17 mouse cellular contexts compared by ENCODE assay signal in genomic region chr3:67352763-67353149, GRCm38 (mm10). TPM values are rescaled to one million over a fixed set of nuclear protein-coding genes. Genes with fewer than 3 reads are reported as not detected.
DNase-seq lines count a peak whose midpoint lies in the region; ATAC-seq lines count a peak whose summit lies in the region.
"Had no signal": no experiment of that assay in that cellular context is flagged by ENCODE, and none has a peak within 500 bp of the region (broad histone marks: within the 10 kb centered on the region; RNA-seq: fewer than 3 reads in every experiment).

No protein-coding gene starts in this region.

- no peak overlapping the region for H3K9ac ChIP-seq in forebrain, embryonic 15.5 days (replicated peaks)
- H3K9ac ChIP-seq in neural tube, embryonic 11.5 days (ENCODE audit: low read length): no peak overlapping the region
- no peak overlapping the region for H3K9ac ChIP-seq in neural tube, embryonic 15.5 days (replicated peaks)
- no peak overlapping the region for H3K9ac ChIP-seq in hindbrain, embryonic 15.5 days
- no peak overlapping the region for H3K9ac ChIP-seq in neural tube, embryonic 13.5 days
- H3K9ac ChIP-seq: embryonic facial prominence, embryonic 12.5 days; heart, embryonic 13.5 days; liver, embryonic 12.5 days had no signal

- ATAC-seq in forebrain, embryonic 15.5 days (replicated peaks): peak; percentile 55; the same call in 1 of the 2 replicates
- ATAC-seq in neural tube, embryonic 11.5 days (ENCODE audit: insufficient read depth, low FRiP score, low TSS enrichment): 0 out of 2 replicates have a peak, but pooled peaks have one; percentile 28
- ATAC-seq in neural tube, embryonic 15.5 days (ENCODE audit: low FRiP score): no peak
- ATAC-seq in hindbrain, embryonic 15.5 days (ENCODE audit: low FRiP score, low read depth): peak; percentile 68
- ATAC-seq in neural tube, embryonic 13.5 days (ENCODE audit: low read depth): peak; percentile 20; the same call in 1 of the 2 replicates
- ATAC-seq in frontal cortex, adult (ENCODE audit: low TSS enrichment): no peak
- ATAC-seq: liver, embryonic 12.5 days had no signal

- no peak overlapping the region for H3K27ac ChIP-seq in forebrain, embryonic 15.5 days (replicated peaks)
- no peak overlapping the region for H3K27ac ChIP-seq in forebrain, embryonic 10.5 days
- no peak overlapping the region for H3K27ac ChIP-seq in neural tube, embryonic 11.5 days (ENCODE audit: low read depth, low read length)
- H3K27ac ChIP-seq in neural tube, embryonic 15.5 days (replicated peaks): no peak overlapping the region
- no peak overlapping the region for H3K27ac ChIP-seq in hindbrain, embryonic 15.5 days (replicated peaks)
- no peak overlapping the region for H3K27ac ChIP-seq in neural tube, embryonic 13.5 days (replicated peaks)
- H3K27ac ChIP-seq: embryonic facial prominence, embryonic 12.5 days; heart, embryonic 13.5 days; liver, embryonic 12.5 days had no signal

- no peak overlapping the region for H3K4me3 ChIP-seq in forebrain, embryonic 15.5 days
- no peak overlapping the region for H3K4me3 ChIP-seq in forebrain, embryonic 10.5 days
- no peak overlapping the region for H3K4me3 ChIP-seq in neural tube, embryonic 11.5 days (ENCODE audit: low read depth, low read length)
- H3K4me3 ChIP-seq in neural tube, embryonic 15.5 days (replicated peaks): no peak overlapping the region
- no peak overlapping the region for H3K4me3 ChIP-seq in hindbrain, embryonic 15.5 days
- no peak overlapping the region for H3K4me3 ChIP-seq in neural tube, embryonic 13.5 days
- H3K4me3 ChIP-seq: embryonic facial prominence, embryonic 12.5 days; heart, embryonic 13.5 days; liver, embryonic 12.5 days had no signal

- H3K4me1 ChIP-seq in forebrain, embryonic 15.5 days: 0 out of 2 replicates have a peak, but pooled peaks cover 3% of the 10 kb centered on the region
- no peaks in the 10 kb centered on the region for H3K4me1 ChIP-seq in forebrain, embryonic 10.5 days
- no peaks in the 10 kb centered on the region for H3K4me1 ChIP-seq in neural tube, embryonic 11.5 days (ENCODE audit: control insufficient read depth, insufficient read depth, low read length)
- H3K4me1 ChIP-seq in neural tube, embryonic 15.5 days: no peaks in the 10 kb centered on the region
- H3K4me1 ChIP-seq in hindbrain, embryonic 15.5 days (replicated peaks): no peaks in the 10 kb centered on the region
- H3K4me1 ChIP-seq in neural tube, embryonic 13.5 days (replicated peaks): no peaks in the 10 kb centered on the region; the same call in 1 of the 2 replicates
- H3K4me1 ChIP-seq: embryonic facial prominence, embryonic 12.5 days; heart, embryonic 13.5 days; liver, embryonic 12.5 days had no signal

- no peak for DNase-seq in forebrain, embryonic 10.5 days (ENCODE audit: extremely low spot score, low spot score)
- DNase-seq in neural tube, embryonic 11.5 days (ENCODE audit: low spot score): no peak
- no peak for DNase-seq in gastrocnemius, postnatal 10 days

- no peaks in the 10 kb centered on the region for H3K9me3 ChIP-seq in forebrain, embryonic 15.5 days
- no peaks in the 10 kb centered on the region for H3K9me3 ChIP-seq in forebrain, embryonic 10.5 days
- no peaks in the 10 kb centered on the region for H3K9me3 ChIP-seq in neural tube, embryonic 11.5 days (ENCODE audit: control insufficient read depth, low read length)
- H3K9me3 ChIP-seq in neural tube, embryonic 15.5 days (replicated peaks): no peaks in the 10 kb centered on the region
- H3K9me3 ChIP-seq in hindbrain, embryonic 15.5 days: no peaks in the 10 kb centered on the region
- no peaks in the 10 kb centered on the region for H3K9me3 ChIP-seq in neural tube, embryonic 13.5 days
- H3K9me3 ChIP-seq: embryonic facial prominence, embryonic 12.5 days; liver, embryonic 12.5 days had no signal

- WGBS in forebrain, embryonic 15.5 days: 74% methylated on average over 3 of the region's 3 CpGs
- WGBS in forebrain, embryonic 10.5 days: 89% methylated on average over 3 of the region's 3 CpGs
- WGBS in neural tube, embryonic 11.5 days: 84% methylated on average over 3 of the region's 3 CpGs
- 77% methylated on average over 3 of the region's 3 CpGs for WGBS in neural tube, embryonic 15.5 days
- 86% methylated on average over 3 of the region's 3 CpGs for WGBS in hindbrain, embryonic 15.5 days
- 89% methylated on average over 3 of the region's 3 CpGs for WGBS in neural tube, embryonic 13.5 days

- H3K27me3 ChIP-seq in forebrain, embryonic 15.5 days: no peaks in the 10 kb centered on the region; the same call in 1 of the 2 replicates
- no peaks in the 10 kb centered on the region for H3K27me3 ChIP-seq in forebrain, embryonic 10.5 days (ENCODE audit: poor library complexity, severe bottlenecking)
- no peaks in the 10 kb centered on the region for H3K27me3 ChIP-seq in neural tube, embryonic 11.5 days (ENCODE audit: control insufficient read depth, insufficient read depth, low read length)
- H3K27me3 ChIP-seq in neural tube, embryonic 15.5 days (replicated peaks): peaks cover 9% of the 10 kb centered on the region; the same call in 1 of the 2 replicates
- no peaks in the 10 kb centered on the region for H3K27me3 ChIP-seq in hindbrain, embryonic 15.5 days
- peaks cover 13% of the 10 kb centered on the region for H3K27me3 ChIP-seq in neural tube, embryonic 13.5 days
- H3K27me3 ChIP-seq: embryonic facial prominence, embryonic 12.5 days; heart, embryonic 13.5 days; liver, embryonic 12.5 days had no signal

- H3K4me2 ChIP-seq in forebrain, embryonic 15.5 days (replicated peaks): no peak overlapping the region
- H3K4me2 ChIP-seq in neural tube, embryonic 11.5 days (ENCODE audit: low read depth): no peak overlapping the region
- no peak overlapping the region for H3K4me2 ChIP-seq in neural tube, embryonic 15.5 days
- H3K4me2 ChIP-seq in hindbrain, embryonic 15.5 days: no peak overlapping the region
- no peak overlapping the region for H3K4me2 ChIP-seq in neural tube, embryonic 13.5 days
- H3K4me2 ChIP-seq: embryonic facial prominence, embryonic 12.5 days; heart, embryonic 13.5 days; liver, embryonic 12.5 days had no signal

- H3K36me3 ChIP-seq in forebrain, embryonic 15.5 days: no peaks in the 10 kb centered on the region
- no peaks in the 10 kb centered on the region for H3K36me3 ChIP-seq in forebrain, embryonic 10.5 days (replicated peaks)
- no peaks in the 10 kb centered on the region for H3K36me3 ChIP-seq in neural tube, embryonic 11.5 days (ENCODE audit: control insufficient read depth, insufficient read depth, low read length)
- no peaks in the 10 kb centered on the region for H3K36me3 ChIP-seq in neural tube, embryonic 15.5 days
- H3K36me3 ChIP-seq in hindbrain, embryonic 15.5 days: no peaks in the 10 kb centered on the region
- no peaks in the 10 kb centered on the region for H3K36me3 ChIP-seq in neural tube, embryonic 13.5 days
- H3K36me3 ChIP-seq: embryonic facial prominence, embryonic 12.5 days had no signal

RNA-seq across cellular contexts. Expression of gene Mlf1, which starts 21.1 kb away (rescaled TPM):
- 13.7 and 19.7 TPM in 2 replicates for polyA plus RNA-seq in forebrain, embryonic 15.5 days (2015; fragmentation: Nextera tagmentation; extraction: Ambion mirVana)
- 23.0 and 24.4 TPM in 2 replicates for polyA plus RNA-seq in forebrain, embryonic 10.5 days (2016; fragmentation: Nextera tagmentation; extraction: Ambion mirVana)
- polyA plus RNA-seq in neural tube, embryonic 11.5 days (2014; fragmentation: Nextera tagmentation; extraction: Ambion mirVana): 20.6 and 25.2 TPM in 2 replicates
- polyA plus RNA-seq in neural tube, embryonic 15.5 days (2015; fragmentation: Nextera tagmentation; extraction: Ambion mirVana): 17.3 and 17.9 TPM in 2 replicates
- polyA plus RNA-seq in hindbrain, embryonic 15.5 days (2015; fragmentation: Nextera tagmentation; extraction: Ambion mirVana): 33.2 and 35.3 TPM in 2 replicates
- polyA plus RNA-seq in neural tube, embryonic 13.5 days (2015; fragmentation: Nextera tagmentation; extraction: Ambion mirVana): 16.1 and 17.7 TPM in 2 replicates
- total RNA-seq in gastrocnemius, postnatal 10 days (2021): 100 to 1,000 TPM; 466 to 536 TPM
- total RNA-seq: monocyte, adult 5-6 weeks had no signal
- polyA plus RNA-seq: spleen, adult 2 months had no signal

RNA-seq across cellular contexts. Expression of gene Gm17402, which starts 22.2 kb away (rescaled TPM):
- not detected in 2 replicates for polyA plus RNA-seq in forebrain, embryonic 15.5 days (2015; fragmentation: Nextera tagmentation; extraction: Ambion mirVana)
- polyA plus RNA-seq in forebrain, embryonic 10.5 days (2016; fragmentation: Nextera tagmentation; extraction: Ambion mirVana): not detected in 2 replicates
- polyA plus RNA-seq in neural tube, embryonic 11.5 days (2014; fragmentation: Nextera tagmentation; extraction: Ambion mirVana): not detected in 2 replicates
- not detected in 2 replicates for polyA plus RNA-seq in neural tube, embryonic 15.5 days (2015; fragmentation: Nextera tagmentation; extraction: Ambion mirVana)
- not detected in 2 replicates for polyA plus RNA-seq in hindbrain, embryonic 15.5 days (2015; fragmentation: Nextera tagmentation; extraction: Ambion mirVana)
- not detected in 2 replicates for polyA plus RNA-seq in neural tube, embryonic 13.5 days (2015; fragmentation: Nextera tagmentation; extraction: Ambion mirVana)
- not detected for total RNA-seq in gastrocnemius, postnatal 10 days (2021)
- total RNA-seq: hematopoietic stem cell, adult 5-6 weeks; left cerebral cortex, postnatal 4 days; monocyte, adult 5-6 weeks had no signal
- polyA plus RNA-seq: embryonic facial prominence, embryonic 12.5 days; gonadal fat pad, adult 2 months; heart, embryonic 13.5 days; liver, embryonic 12.5 days; spleen, adult 2 months; stomach, embryonic 16.5 days had no signal

Comparison
In these comparisons a context has a peak if more than half of its experiments do, and no peak if none do; other contexts are left out.
1. ATAC-seq: peak in forebrain, embryonic 15.5 days (single experiment), neural tube, embryonic 11.5 days (single experiment), hindbrain, embryonic 15.5 days (single experiment) and neural tube, embryonic 13.5 days (single experiment); none in neural tube, embryonic 15.5 days (single experiment) and frontal cortex, adult (single experiment).